Mouse (Mus musculus): Measurements from ENCODE around the gene Lrrc63. TPM values are rescaled to one million over a fixed set of nuclear protein-coding genes. Genes with fewer than 3 reads are reported as not detected.

Gene Lrrc63
- polyA plus RNA-seq, 1 experiment = 42.3 TPM

DNA sequence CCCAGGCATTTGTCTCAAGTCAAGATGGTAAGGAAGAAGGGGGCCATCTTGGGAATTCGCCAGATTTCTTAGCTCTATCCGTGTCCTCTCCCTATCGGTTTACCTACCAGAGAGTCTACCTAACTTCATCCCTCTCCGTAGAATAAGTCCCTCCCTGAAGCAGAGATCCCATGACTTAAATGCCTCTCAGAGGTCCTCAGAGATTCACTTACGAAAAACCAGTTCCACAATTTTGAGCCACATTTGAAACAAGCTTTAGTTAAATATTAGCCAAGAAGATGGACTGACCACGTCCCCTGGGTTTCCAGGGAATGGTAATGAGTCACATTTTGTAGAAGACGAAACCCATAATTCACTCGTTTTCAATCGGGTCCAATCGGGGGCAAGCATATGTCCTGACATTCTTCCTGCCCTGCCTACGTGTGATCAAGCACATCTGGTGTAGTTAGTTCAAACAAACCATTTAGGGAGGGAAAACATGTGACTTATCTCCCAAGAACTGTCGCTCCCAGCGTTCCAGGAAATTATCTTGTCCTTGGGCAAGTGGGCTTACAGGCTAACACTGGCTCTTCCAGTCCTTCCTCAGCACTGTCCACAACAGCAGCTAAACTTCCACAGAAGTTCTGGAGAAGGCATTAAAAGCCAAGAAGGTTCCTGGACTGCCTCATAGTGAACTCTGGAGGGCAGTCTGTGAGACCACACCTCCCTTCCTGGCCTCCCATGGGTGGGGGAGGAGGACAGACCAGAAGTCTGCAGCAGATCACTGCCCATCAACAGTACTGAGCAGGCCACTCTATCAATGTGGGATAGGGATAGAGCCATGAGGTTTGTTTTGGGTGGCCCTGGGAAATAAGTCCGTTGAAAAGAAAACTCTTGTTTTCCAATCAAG, 76.0 kb downstream of the Lrrc63 start:
- TF ChIP-seq CTCF (IDR thresholded peaks at IDR 0.05; ENCODE audit: control insufficient read depth, insufficient read depth, insufficient replicate concordance, low read depth, low read length) = no peak
- TF ChIP-seq POLR2A (IDR thresholded peaks at IDR 0.05; ENCODE audit: control insufficient read depth, low read depth, low read length) = no peak
- Histone ChIP-seq H3K4me3 (ENCODE audit: control insufficient read depth, low read depth, low read length) (no peak overlapping the region), H3K36me3 (ENCODE audit: control insufficient read depth, insufficient read depth, low read length) (no peaks in the 10 kb centered on the region), H3K27ac (ENCODE audit: control insufficient read depth, insufficient read depth, low read depth, low read length) (no peak overlapping the region), H3K27me3 (ENCODE audit: control insufficient read depth, insufficient read depth, low read length) (no peaks in the 10 kb centered on the region), H3K4me1 (ENCODE audit: control insufficient read depth, insufficient read depth, low read length) (peaks cover 2% of the 10 kb centered on the region)

DNA sequence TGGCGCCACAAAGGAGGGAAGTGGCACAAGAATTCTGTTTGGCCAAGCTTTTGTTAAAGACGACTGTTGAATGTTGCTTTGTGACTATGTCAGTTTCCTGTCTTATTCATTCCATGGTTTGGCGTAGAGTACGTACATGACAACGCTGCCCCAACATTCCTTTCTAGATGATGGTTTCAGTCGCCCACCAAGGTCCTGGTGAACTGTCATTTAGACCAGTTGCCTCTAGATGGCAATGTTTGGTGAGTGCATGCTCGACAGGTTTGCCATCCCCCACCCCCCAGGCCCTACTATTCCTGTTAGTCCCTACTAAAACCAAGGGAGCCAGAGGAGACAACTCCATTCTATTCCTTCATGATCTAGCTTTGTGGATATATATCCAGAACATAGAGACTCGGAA, 78.2 kb downstream of the Lrrc63 start:
- TF ChIP-seq POLR2A (IDR thresholded peaks at IDR 0.05; ENCODE audit: control insufficient read depth, low read depth, low read length) (no peak), CTCF (IDR thresholded peaks at IDR 0.05; ENCODE audit: control insufficient read depth, insufficient read depth, insufficient replicate concordance, low read depth, low read length) (no peak)
- peaks cover 2% of the 10 kb centered on the region for H3K4me1 ChIP-seq (ENCODE audit: control insufficient read depth, insufficient read depth, low read length)

DNA sequence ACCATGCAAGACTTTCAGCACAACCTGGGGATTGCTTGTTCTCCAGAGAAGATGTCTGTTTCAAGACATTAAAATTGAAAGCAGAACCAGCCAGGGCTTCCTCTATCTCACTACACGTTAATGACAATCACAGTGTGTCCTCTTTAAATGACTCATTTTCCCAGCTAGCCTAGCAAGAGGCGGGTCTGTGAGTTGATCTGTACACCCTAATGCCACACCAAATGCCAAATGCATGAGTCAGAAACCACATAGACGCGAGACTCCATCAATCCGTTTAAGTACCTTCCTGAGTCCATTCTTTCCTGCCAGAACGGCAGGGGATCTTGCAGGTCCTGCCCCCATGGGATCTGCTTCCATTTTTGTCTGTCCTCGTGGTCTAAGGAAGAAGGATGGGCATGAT, 85.5 kb downstream of the Lrrc63 start:
- no peaks in the 10 kb centered on the region for H3K4me1 ChIP-seq (ENCODE audit: control insufficient read depth, insufficient read depth, low read length)
- no peaks in the 10 kb centered on the region for H3K27me3 ChIP-seq (ENCODE audit: control insufficient read depth, insufficient read depth, low read length)
- TF ChIP-seq CTCF (IDR thresholded peaks at IDR 0.05; ENCODE audit: control insufficient read depth, insufficient read depth, insufficient replicate concordance, low read depth, low read length) (no peak), POLR2A (IDR thresholded peaks at IDR 0.05; ENCODE audit: control insufficient read depth, low read depth, low read length) (no peak)
- H3K36me3 ChIP-seq (ENCODE audit: control insufficient read depth, insufficient read depth, low read length) = no peaks in the 10 kb centered on the region
- H3K4me3 ChIP-seq (ENCODE audit: control insufficient read depth, low read depth, low read length) = no peak overlapping the region
- H3K27ac ChIP-seq (ENCODE audit: control insufficient read depth, insufficient read depth, low read depth, low read length) = no peak overlapping the region

More for the DNA sequence above, 78.2 kb downstream of the Lrrc63 start:
- no peak overlapping the region for H3K4me3 ChIP-seq (ENCODE audit: control insufficient read depth, low read depth, low read length)
- no peaks in the 10 kb centered on the region for H3K36me3 ChIP-seq (ENCODE audit: control insufficient read depth, insufficient read depth, low read length)
- H3K27me3 ChIP-seq (ENCODE audit: control insufficient read depth, insufficient read depth, low read length) = no peaks in the 10 kb centered on the region
- no peak overlapping the region for H3K27ac ChIP-seq (ENCODE audit: control insufficient read depth, insufficient read depth, low read depth, low read length)

DNA sequence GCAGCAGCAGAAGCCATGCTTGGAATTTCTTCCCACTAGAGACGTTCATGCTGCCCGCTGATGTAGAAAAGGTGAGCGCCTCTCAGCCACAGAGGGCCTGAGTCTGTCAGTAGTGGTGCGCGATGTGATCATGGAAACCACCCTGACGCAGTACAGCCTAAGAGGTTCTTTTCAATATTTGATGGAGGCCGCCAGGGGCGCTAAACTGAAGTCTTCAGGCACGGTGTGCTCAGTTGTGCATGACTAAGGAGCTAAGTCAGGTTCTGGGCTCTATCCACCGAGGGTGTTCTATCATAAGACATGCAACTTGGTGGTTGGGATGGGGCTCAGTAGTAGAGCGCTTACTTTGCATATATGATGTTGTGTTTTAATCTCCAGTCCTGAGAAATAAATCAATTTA, 95.2 kb downstream of the Lrrc63 start:
- Histone ChIP-seq H3K4me1 (ENCODE audit: control insufficient read depth, insufficient read depth, low read length) (no peaks in the 10 kb centered on the region; the same call in 1 of the 2 replicates), H3K27me3 (ENCODE audit: control insufficient read depth, insufficient read depth, low read length) (no peaks in the 10 kb centered on the region), H3K27ac (ENCODE audit: control insufficient read depth, insufficient read depth, low read depth, low read length) (no peak overlapping the region), H3K36me3 (ENCODE audit: control insufficient read depth, insufficient read depth, low read length) (no peaks in the 10 kb centered on the region), H3K4me3 (ENCODE audit: control insufficient read depth, low read depth, low read length) (no peak overlapping the region)
- TF ChIP-seq POLR2A (IDR thresholded peaks at IDR 0.05; ENCODE audit: control insufficient read depth, low read depth, low read length) = no peak
- TF ChIP-seq CTCF (IDR thresholded peaks at IDR 0.05; ENCODE audit: control insufficient read depth, insufficient read depth, insufficient replicate concordance, low read depth, low read length) = peak; percentile 8; the same call in 1 of the 2 replicates

Other genes with a start within 250 kb of the Lrrc63 start
- gene Lrch1, start 183.0 kb downstream of the Lrrc63 start, polyA plus RNA-seq (2012; rRNA removed) = 1.6 and 1.7 TPM in 2 replicates
- 1.0 and 1.1 TPM in 2 replicates for gene Rubcnl, start 114.9 kb downstream of the Lrrc63 start, polyA plus RNA-seq (2012; rRNA removed)
- 0.68 and 0.90 TPM in 2 replicates for gene Lcp1, start 220 bp upstream of the Lrrc63 start, polyA plus RNA-seq (2012; rRNA removed)
- not detected in 2 replicates for gene Cpb2, start 111.4 kb upstream of the Lrrc63 start, polyA plus RNA-seq (2012; rRNA removed)
- gene Zc3h13, start 153.5 kb upstream of the Lrrc63 start, polyA plus RNA-seq (2012; rRNA removed) = 4.3 and 5.4 TPM in 2 replicates

All from testis, adult 2 months (tissue).